Mouse (Mus musculus): Measurements from ENCODE around the gene Schip1.

DNA sequence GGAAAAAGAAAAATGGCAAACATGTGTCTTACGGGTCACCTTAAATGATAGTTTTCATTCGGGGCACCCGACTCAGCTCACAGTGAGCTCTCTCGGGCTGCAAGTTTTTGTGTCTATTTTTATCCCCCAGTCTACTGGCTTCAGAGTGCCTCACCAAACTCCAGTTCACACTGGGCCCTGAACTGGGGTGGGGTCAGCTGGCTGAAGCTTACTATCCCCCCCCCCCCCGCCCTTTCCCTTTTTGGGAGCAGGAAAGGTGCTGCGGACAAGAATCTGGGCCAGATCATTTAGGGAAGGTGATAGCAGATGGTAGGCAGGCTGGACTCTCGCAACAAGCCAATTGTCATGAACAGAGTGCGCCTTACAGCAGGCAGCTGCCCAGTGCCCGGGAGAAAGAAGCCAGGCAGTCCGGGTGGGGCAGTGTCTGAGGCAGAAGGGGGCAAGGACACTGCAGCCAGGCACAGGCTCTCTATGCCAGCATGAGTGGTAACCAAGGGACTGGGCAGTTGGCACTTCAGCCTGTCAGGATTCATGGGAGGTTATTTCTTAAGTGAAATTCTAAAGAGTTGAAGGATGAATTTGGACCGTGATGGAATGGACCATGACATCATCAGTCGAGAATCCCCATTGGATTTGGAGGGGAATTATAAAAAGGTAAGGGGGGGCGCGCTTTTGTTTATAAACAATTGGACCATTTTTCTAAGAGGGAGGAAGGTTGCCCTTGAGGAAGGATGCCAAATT is 519.3 kb downstream of the Schip1 start:
- TF ChIP-seq CTCF (IDR thresholded peaks at IDR 0.05; ENCODE audit: control insufficient read depth, insufficient read depth, insufficient replicate concordance, low read depth, low read length), result no peak
- TF ChIP-seq POLR2A (IDR thresholded peaks at IDR 0.05; ENCODE audit: control insufficient read depth, low read depth, low read length), result no peak

Measured in testis, adult 2 months (tissue).